Mouse (Mus musculus): ENCODE measurements around the gene Olfr1471. TPM values are rescaled to one million over a fixed set of nuclear protein-coding genes. Genes with fewer than 3 reads are reported as not detected.

Olfr1471 gene
- not detected for total RNA-seq (2023)

GRCm38 (mm10) chr19:13443109-13443508 lies at the start of gene Olfr1471:
Olfr1471 (plus strand) TSS chr19:13443409.

GRCm38 (mm10) chr19:13407549-13407948 lies 35.7 kb upstream of the Olfr1471 start, which contains the start of gene Olfr1469:
Olfr1469 (plus strand) TSS chr19:13407849.

GRCm38 (mm10) chr19:13455986-13456385 lies 12.8 kb downstream of the Olfr1471 start, which contains the start of gene Olfr1472:
Olfr1472 (minus strand) TSS chr19:13456086.

GRCm38 (mm10) chr19:13469265-13469664 lies 26.1 kb downstream of the Olfr1471 start, which contains the start of gene Olfr1474:
Olfr1474 (plus strand) TSS chr19:13469565.

GRCm38 (mm10) chr19:13480096-13480495 lies 36.9 kb downstream of the Olfr1471 start, which contains the start of gene Olfr1475:
Olfr1475 (minus strand) TSS chr19:13480196.

GRCm38 (mm10) chr19:13500246-13500645 lies 57.0 kb downstream of the Olfr1471 start, which contains the start of gene Olfr1477:
Olfr1477 (plus strand) TSS chr19:13500546.

Other genes with a start within 250 kb of the Olfr1471 start
- gene Olfr1463, start 212.1 kb upstream of the Olfr1471 start, total RNA-seq (2023), result not detected
- gene Olfr1465, start 127.9 kb upstream of the Olfr1471 start, total RNA-seq (2023), result not detected
- gene Olfr1466, start 104.5 kb upstream of the Olfr1471 start, total RNA-seq (2023), result not detected
- not detected for gene Olfr1467, start 81.2 kb upstream of the Olfr1471 start, total RNA-seq (2023)
- gene Olfr1469, start 35.6 kb upstream of the Olfr1471 start, total RNA-seq (2023), result not detected
- not detected for gene Olfr1472, start 12.7 kb downstream of the Olfr1471 start, total RNA-seq (2023)
- not detected for gene Olfr1474, start 26.2 kb downstream of the Olfr1471 start, total RNA-seq (2023)
- gene Olfr1475, start 36.8 kb downstream of the Olfr1471 start, total RNA-seq (2023), result not detected
- not detected for gene Olfr1477, start 57.1 kb downstream of the Olfr1471 start, total RNA-seq (2023)
- not detected for gene Olfr1480, start 84.5 kb downstream of the Olfr1471 start, total RNA-seq (2023)
- gene Olfr1484, start 140.1 kb downstream of the Olfr1471 start, total RNA-seq (2023), result not detected
- not detected for gene Olfr1487, start 174.0 kb downstream of the Olfr1471 start, total RNA-seq (2023)
- not detected for gene Olfr1489, start 188.2 kb downstream of the Olfr1471 start, total RNA-seq (2023)
- not detected for gene Olfr1490, start 207.7 kb downstream of the Olfr1471 start, total RNA-seq (2023)

Data from B cell, adult 67 days (primary cell).